Mouse (Mus musculus) testis, postnatal 14 days (tissue): Measurements from ENCODE around the gene Wdr62.
"Not testable (repeated sequence)": the region's sequence is repeated elsewhere in the genome, so short reads cannot be mapped to it uniquely, and the experiment has no call there.

Experiments used
- DNase-seq: peaks from one replicate; pipeline ENCODE4 v3.0.0; 2021; ENCODE audit warnings: low spot score

Gene Wdr62

GRCm38 (mm10) chr7:30265041-30265440, 15.2 kb downstream of the Wdr62 start:
- DNase-seq = no peak

GRCm38 (mm10) chr7:30251956-30252954, 28.0 kb downstream of the Wdr62 start:
- DNase-seq = peak; percentile 69

GRCm38 (mm10) chr7:30237374-30237773, 42.8 kb downstream of the Wdr62 start:
- not testable (repeated sequence) for DNase-seq

DNA sequence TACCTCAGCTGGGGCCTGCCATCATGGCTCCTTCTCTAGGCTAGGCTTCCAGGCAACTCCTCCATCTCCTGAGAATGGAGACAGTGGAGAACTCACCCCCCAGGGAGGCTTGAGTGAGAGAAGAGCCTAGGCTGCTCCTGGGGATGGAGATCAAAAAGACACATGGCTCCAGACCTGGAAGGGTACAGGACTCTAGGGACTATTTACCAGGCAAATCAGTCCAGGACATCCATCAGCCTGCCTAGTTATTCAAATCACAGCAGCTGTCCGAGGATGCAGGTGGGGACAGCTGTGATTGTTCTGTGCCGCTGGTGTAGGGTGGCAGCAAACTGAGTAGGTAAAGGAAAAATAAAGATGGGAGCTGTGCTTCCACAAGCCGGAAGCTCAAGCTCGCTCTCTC, 44.6 kb downstream of the Wdr62 start, which contains the start of gene Ovol3:
Gene Ovol3, minus strand, starts transcription at position 101 of the 400 bp plus-strand sequence.
- no peak for DNase-seq

GRCm38 (mm10) chr7:30235091-30235490, 45.1 kb downstream of the Wdr62 start:
- no peak for DNase-seq

GRCm38 (mm10) chr7:30234276-30234858, 45.9 kb downstream of the Wdr62 start:
- DNase-seq = no peak

DNA sequence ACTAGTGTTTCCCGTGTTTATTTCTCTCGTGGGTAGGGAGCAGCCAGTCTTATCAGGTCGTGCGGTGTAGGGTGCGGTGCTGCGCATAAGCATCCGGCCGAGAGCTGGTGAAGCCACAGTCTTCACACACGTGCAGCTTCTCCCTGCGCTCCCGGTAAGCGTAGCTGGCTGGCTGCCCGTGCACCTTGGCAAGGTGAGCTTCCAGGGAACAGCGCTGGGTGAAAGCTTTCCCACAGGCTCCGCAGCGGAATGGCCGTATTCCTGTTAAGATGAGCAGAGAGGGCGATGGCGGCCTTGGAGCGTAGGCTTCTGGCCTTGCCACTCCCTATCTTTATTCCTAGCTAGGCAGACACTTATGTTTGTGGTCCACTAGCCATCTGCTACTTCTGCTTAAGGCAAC, 46.8 kb downstream of the Wdr62 start:
- peak; percentile 27 for DNase-seq

DNA sequence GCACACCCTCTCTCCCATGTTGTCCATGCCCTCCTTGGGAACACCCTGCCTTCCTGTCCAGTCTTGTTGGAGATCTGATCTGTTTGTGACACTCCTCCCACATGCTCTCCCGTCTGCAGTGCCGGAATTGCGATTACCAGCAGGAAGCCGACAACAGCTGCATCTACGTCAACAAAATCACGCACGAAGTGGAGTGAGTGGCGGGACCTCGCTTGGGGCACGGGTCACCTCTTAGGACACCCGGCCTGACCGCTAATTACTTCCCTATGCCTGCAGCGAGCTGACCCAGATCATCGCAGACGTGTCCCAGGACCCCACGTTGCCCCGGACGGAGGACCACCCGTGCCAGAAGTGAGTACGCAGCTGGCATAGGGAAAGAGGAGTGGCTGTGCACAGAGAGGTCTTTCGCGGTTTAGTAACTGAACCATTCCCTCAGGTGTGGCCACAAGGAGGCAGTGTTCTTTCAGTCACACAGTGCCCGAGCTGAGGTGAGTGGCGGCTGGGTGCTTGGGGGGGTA, 47.5 kb downstream of the Wdr62 start:
- peak; percentile 61 for DNase-seq

DNA sequence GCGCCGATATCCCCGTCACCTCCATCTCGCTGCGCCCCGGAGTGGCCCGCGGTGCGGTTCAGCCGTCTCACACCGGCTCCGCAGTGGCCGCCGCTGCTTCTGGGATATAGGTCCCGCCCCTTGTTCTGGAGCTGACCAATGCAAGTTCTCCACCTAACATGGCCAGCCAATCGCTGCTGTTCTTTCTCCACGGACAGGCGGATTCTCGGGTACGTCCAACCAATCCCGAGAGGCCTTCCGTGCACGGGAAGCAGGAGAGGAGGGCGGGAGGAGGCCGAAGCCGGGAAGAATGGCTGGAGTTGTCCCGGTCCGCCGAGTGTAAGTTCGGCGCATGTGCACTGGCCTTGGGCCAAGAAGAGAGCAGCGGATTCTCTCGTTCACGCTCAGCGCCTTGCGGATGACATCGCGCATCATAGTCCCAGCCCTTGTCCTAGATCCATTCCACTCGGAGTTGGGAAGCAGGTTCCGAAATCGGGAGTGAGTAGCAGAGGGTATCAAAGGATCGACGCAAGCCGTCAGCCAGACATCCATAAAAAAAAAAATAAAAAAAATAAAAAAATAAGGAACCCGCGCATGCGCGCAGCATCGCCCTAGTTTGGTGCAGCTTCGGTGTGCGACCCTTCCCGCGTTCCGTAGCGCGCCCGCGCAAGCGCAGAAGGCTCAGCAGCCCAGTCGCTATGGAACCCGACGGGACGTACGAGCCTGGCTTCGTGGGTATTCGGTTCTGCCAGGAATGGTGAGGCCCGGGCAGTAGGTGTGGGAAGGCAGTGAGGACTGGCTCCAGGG, 48.4 kb downstream of the Wdr62 start, which contains the start of the genes Polr2i and Tbcb:
Gene Polr2i, plus strand, starts transcription at position 280 of the 786 bp plus-strand sequence.
Gene Tbcb, minus strand, starts transcription at position 604 of the 786 bp plus-strand sequence.
- peak; percentile 98 for DNase-seq

GRCm38 (mm10) chr7:30231328-30231668, 48.9 kb downstream of the Wdr62 start:
- no peak for DNase-seq

GRCm38 (mm10) chr7:30224206-30224605, 56.0 kb downstream of the Wdr62 start:
- no peak for DNase-seq

DNA sequence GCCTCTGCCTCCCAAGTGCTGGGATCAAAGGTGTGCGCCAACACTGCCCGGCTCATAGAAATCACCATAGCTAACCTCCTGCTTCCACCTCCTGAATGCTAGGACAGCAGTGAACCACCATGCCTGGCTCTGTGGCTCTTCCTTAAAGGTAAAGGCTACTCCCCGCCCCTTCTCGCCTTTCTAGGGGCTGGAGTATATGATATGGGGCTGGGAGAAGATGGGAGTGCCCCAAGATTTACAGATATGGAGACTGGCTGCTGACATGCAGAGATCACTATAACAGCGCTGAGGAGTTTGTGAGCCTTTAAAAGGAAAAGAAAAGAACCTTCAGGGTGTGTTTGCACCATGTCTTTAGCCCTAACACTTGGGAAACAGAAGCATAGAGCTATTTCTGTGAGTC, 58.0 kb downstream of the Wdr62 start:
- DNase-seq = no peak

GRCm38 (mm10) chr7:30221433-30221832, 58.8 kb downstream of the Wdr62 start:
- DNase-seq = no peak

DNA sequence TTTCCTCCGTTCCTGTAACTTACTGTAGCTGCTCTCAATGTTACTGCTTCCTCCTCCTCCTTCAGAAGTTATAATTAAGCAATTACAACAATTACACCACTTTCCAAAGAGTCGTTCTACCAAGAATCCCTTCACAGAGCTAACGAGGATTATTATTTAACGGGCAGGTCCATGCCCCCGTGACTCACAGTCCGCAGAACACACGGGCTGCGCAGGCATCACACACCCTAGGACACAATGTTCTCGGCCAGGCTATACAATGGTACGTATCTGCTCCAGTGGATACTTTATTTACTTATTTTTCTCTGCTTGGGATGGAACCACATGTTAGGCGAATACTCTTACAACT, 60.2 kb downstream of the Wdr62 start:
- no peak for DNase-seq

DNA sequence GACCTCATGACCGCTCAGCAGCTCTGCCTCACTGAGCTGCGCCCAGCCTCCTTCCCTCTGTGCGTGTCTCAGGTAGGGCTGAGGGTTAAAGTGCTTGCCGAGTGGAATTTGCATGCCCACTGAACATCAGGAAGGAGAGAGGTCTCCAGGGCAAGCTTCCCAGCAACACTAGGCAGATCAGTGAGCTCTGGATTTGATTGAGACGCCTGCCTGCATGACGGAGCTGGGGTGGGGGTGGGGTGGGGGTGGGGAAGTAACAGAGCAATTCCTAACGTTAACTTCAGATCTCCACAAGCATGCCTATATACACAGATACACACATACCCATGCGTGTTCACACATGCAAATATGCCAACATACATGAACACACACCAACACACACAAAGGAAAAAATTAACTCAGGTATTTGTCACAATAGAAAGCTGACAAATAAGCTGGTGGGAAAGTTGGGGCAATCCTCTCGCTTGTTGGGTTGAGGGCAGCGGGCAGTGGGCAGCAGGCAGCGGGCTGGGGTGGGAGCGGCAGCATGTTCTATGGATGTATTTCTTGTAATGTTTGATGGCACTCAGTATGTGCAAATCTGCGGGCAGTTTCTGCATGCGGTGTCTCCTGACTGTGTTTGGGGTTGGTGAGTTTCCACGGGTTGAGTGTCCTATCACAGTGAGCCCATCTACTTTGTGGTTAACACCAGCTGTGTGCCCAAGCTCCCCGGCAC, 60.8 kb downstream of the Wdr62 start:
- DNase-seq = peak; percentile 39

- no peak for DNase-seq
Measured at GRCm38 (mm10) chr7:30217277-30217676, 62.9 kb downstream of the Wdr62 start.

- peak; percentile 61 for DNase-seq
Measured at GRCm38 (mm10) chr7:30216723-30217151, 63.5 kb downstream of the Wdr62 start.

- no peak for DNase-seq
Measured at GRCm38 (mm10) chr7:30215875-30216274, 64.3 kb downstream of the Wdr62 start.

GRCm38 (mm10) chr7:30213881-30214280, 66.3 kb downstream of the Wdr62 start:
- DNase-seq = peak; percentile 83

GRCm38 (mm10) chr7:30211025-30211424, 69.2 kb downstream of the Wdr62 start:
- no peak for DNase-seq

GRCm38 (mm10) chr7:30206364-30206763, 73.9 kb downstream of the Wdr62 start:
- not testable (repeated sequence) for DNase-seq
